Mouse (Mus musculus): ENCODE data around the gene Ppard.
A peak's percentile ranks its signal among the peaks of the same experiment; 100 is the strongest.

Ppard gene

GRCm38 (mm10) chr17:28345882-28346281 is 113.4 kb downstream of the Ppard start:
- no peak for DNase-seq

- no peak for DNase-seq
Measured at GRCm38 (mm10) chr17:28347327-28347726, 114.8 kb downstream of the Ppard start.

- DNase-seq: no peak
Measured at GRCm38 (mm10) chr17:28348211-28348610, 115.7 kb downstream of the Ppard start.

- no peak for DNase-seq
Measured at GRCm38 (mm10) chr17:28349264-28349880, 116.9 kb downstream of the Ppard start.

GRCm38 (mm10) chr17:28349901-28350465 is 117.5 kb downstream of the Ppard start:
- no peak for DNase-seq

- peak; percentile 86 for DNase-seq
Measured at GRCm38 (mm10) chr17:28350466-28351352, 118.2 kb downstream of the Ppard start, which contains the start of gene Tead3. Gene Tead3 (minus strand): TSS chr17:28350817.

All from liver (tissue).